Mouse (Mus musculus) neural tube, embryonic 15.5 days (tissue): ENCODE data around the gene Nup54. TPM values are rescaled to one million over a fixed set of nuclear protein-coding genes. Genes with fewer than 3 reads are reported as not detected.

ENCODE experiments used
- ATAC-seq: fragments of 200-750 bp; cut with Nextera tagmentation; 2 replicates; pipeline ENCODE4 v1.8.0; 2017; ENCODE audit warnings: mild to moderate bottlenecking, moderate TSS enrichment, moderate library complexity; ENCODE audit not compliant: low FRiP score
- H3K27ac ChIP-seq: fragments of 300-500 bp; sonication (generic); replicated peaks from 2 replicates; pipeline ENCODE4 v1.5.1; 2015; ENCODE audit warnings: mild to moderate bottlenecking, inconsistent platforms
- H3K27me3 ChIP-seq: fragments of 300-500 bp; sonication (generic); replicated peaks from 2 replicates; pipeline ENCODE4 v1.6.1; 2015; ENCODE audit warnings: inconsistent platforms
- H3K36me3 ChIP-seq: fragments of 300-500 bp; sonication (generic); 2 replicates; pipeline ENCODE4 v1.6.1; 2015; ENCODE audit warnings: inconsistent platforms
- H3K4me1 ChIP-seq: fragments of 300-500 bp; sonication (generic); 2 replicates; pipeline ENCODE4 v1.6.1; 2015; ENCODE audit warnings: inconsistent platforms
- H3K4me2 ChIP-seq: fragments of 300-500 bp; sonication (generic); 2 replicates; pipeline ENCODE4 v1.6.1; 2015; ENCODE audit warnings: inconsistent platforms, mild to moderate bottlenecking, moderate library complexity
- H3K4me3 ChIP-seq: fragments of 300-500 bp; sonication (generic); replicated peaks from 2 replicates; pipeline ENCODE4 v1.5.1; 2015; ENCODE audit warnings: mild to moderate bottlenecking, inconsistent platforms
- H3K9ac ChIP-seq: fragments of 300-500 bp; sonication (generic); replicated peaks from 2 replicates; pipeline ENCODE4 v1.6.1; 2015; ENCODE audit warnings: mild to moderate bottlenecking, inconsistent platforms
- H3K9me3 ChIP-seq: fragments of 300-500 bp; sonication (generic); replicated peaks from 2 replicates; pipeline ENCODE4 v1.6.1; 2016; ENCODE audit warnings: inconsistent platforms
- WGBS: fragments of 180-500 bp; shearing (Covaris S2); methylation state at CpG from one replicate; pipeline ENCODE4 v1.1.7; 2015; ENCODE audit warnings: mixed read lengths; 5-methylcytosine and 5-hydroxymethylcytosine counted together
- polyA plus RNA-seq: library from polyadenylated mRNA; unstranded; fragments of >200 nt; fragmentation: Nextera tagmentation; extraction: Ambion mirVana; gene quantifications from 2 replicates; pipeline ENCODE4 v1.2.1, GENCODE M21; 2015

Nup54 gene
- polyA plus RNA-seq, 1 experiment from 2014 or later, result 49.2 TPM

DNA sequence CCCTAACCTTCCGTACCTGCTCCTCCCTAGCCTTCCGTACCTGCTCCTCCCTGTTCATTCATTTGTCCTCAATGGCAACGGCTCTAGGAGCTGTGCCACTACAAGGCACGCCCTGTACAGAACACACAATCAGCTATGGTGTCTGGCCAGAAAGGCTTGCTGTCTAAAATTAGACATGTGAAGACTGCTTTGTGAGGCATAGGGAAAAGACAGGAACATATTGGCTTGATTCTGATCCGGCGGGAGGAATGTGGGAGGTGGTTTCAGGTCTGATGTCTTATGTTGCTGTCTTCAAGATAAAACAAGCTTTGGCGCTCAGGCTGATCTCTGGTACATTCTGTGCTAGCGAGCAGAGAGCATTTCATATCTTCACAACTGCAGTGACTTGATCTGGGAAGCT, 44.4 kb downstream of the Nup54 start:
- no peaks in the 10 kb centered on the region for H3K9me3 ChIP-seq
- 79% methylated on average over 8 of the region's 8 CpGs for WGBS

DNA sequence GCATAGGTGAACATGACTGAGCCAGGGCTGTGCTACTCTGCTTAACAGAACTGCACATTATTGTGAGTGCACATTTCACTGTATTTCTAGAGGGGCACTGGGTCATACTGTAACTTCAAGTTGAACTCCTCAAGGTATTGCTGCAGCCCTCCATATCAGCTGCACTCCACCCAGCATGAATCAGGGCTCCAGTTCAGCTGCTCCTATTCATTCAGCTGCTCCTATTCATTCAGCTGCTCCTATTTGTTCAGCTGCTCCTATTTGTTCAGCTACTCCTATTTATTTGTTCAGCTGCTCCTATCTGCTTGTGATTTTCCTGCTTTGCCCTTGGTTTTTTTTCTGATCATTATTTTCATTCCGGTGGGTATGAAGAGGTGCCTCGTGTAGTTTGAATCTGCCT, 45.0 kb downstream of the Nup54 start:
- no peaks in the 10 kb centered on the region for H3K36me3 ChIP-seq
- H3K9ac ChIP-seq, result no peak overlapping the region
- H3K9me3 ChIP-seq, result no peaks in the 10 kb centered on the region
- WGBS, result 56% methylated on average over 2 of the region's 2 CpGs
- no peak overlapping the region for H3K27ac ChIP-seq
- H3K4me1 ChIP-seq, result 0 out of 2 replicates have a peak, but pooled peaks cover 6% of the 10 kb centered on the region
- H3K4me2 ChIP-seq, result no peak overlapping the region
- ATAC-seq, result no peak
- H3K4me3 ChIP-seq, result no peak overlapping the region
- peaks cover 32% of the 10 kb centered on the region; the same call in 1 of the 2 replicates for H3K27me3 ChIP-seq

More for the DNA sequence above, 44.4 kb downstream of the Nup54 start:
- ATAC-seq, result no peak
- H3K27me3 ChIP-seq, result peaks cover 32% of the 10 kb centered on the region; the same call in 1 of the 2 replicates
- no peaks in the 10 kb centered on the region for H3K36me3 ChIP-seq
- no peak overlapping the region for H3K27ac ChIP-seq
- no peak overlapping the region for H3K4me2 ChIP-seq
- H3K9ac ChIP-seq, result no peak overlapping the region
- H3K4me3 ChIP-seq, result no peak overlapping the region
- H3K4me1 ChIP-seq, result 0 out of 2 replicates have a peak, but pooled peaks cover 6% of the 10 kb centered on the region

DNA sequence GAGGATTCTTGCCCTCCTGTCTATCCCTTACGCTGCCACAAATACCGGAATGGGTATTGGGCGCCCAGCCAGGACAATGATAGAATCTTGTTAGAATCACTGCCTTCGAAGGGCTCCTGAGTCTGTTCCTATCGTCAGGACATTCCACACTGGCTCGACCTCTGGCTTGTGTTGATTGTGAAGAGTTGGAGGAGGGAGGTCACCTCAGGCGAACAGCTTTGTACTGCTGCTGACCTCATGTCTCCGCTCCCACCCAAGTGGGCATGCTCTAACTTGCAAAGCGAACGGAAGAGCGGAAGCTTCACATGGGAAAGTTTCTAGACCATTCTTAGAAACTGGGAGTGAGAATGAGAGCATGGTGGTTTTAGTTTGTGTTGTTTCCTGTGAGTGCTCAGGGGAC, 47.6 kb downstream of the Nup54 start:
- Histone ChIP-seq H3K9ac (no peak overlapping the region), H3K36me3 (no peaks in the 10 kb centered on the region), H3K9me3 (no peaks in the 10 kb centered on the region), H3K27ac (no peak overlapping the region), H3K4me1 (0 out of 2 replicates have a peak, but pooled peaks cover 4% of the 10 kb centered on the region), H3K27me3 (peaks cover 18% of the 10 kb centered on the region; the same call in 1 of the 2 replicates), H3K4me3 (no peak overlapping the region), H3K4me2 (no peak overlapping the region)
- WGBS, result 78% methylated on average over 11 of the region's 11 CpGs
- no peak for ATAC-seq

DNA sequence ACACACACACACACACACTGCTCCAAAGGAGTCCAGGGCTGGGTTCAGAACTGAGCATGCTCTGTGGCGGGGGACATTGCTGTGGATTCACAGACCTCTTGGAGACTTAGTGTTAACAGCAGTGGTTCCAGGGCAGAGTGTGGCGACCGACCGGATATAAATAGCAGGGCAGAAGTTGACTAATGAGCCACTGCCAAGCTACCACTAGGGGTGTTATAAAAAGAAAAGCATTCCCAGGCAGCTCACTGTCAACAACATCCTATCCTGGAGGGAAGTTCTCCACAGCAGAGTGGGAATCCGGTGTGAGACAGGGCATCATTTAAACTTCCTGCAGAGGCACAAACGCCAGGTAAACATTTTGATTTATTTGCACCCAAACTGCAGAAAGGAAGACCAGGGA, 48.4 kb downstream of the Nup54 start:
- ATAC-seq, result no peak
- H3K27me3 ChIP-seq, result peaks cover 12% of the 10 kb centered on the region; the same call in 1 of the 2 replicates
- 42% methylated on average over 6 of the region's 6 CpGs for WGBS

DNA sequence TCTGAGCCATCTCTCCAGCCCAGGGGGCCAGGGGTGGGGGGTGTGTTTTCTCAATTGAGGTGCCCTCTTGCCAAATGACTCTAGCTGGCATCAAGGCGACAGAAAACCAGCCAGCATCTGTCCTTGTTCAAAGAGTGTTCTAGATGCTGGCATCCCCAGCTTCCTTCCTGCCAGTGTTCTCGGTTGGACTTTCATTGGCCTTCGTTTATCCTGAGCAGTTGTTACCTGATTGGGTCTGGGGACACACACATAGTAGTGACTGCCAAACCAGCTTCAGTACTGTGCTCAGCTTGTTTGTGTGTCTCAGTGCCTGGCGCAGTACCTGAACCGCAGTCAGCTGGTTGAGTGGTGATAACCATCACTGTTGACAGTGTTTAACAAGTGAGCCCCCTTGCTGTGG, 48.9 kb downstream of the Nup54 start:
- no peak overlapping the region for H3K4me2 ChIP-seq
- H3K4me1 ChIP-seq, result no peaks in the 10 kb centered on the region
- H3K9me3 ChIP-seq, result no peaks in the 10 kb centered on the region
- no peak for ATAC-seq
- no peak overlapping the region for H3K27ac ChIP-seq
- no peak overlapping the region for H3K4me3 ChIP-seq
- H3K27me3 ChIP-seq, result peaks cover 7% of the 10 kb centered on the region; the same call in 1 of the 2 replicates
- 93% methylated on average over 5 of the region's 5 CpGs for WGBS
- H3K36me3 ChIP-seq, result no peaks in the 10 kb centered on the region
- H3K9ac ChIP-seq, result no peak overlapping the region

More for the DNA sequence above, 48.4 kb downstream of the Nup54 start:
- Histone ChIP-seq H3K4me1 (no peaks in the 10 kb centered on the region), H3K27ac (no peak overlapping the region), H3K9me3 (no peaks in the 10 kb centered on the region), H3K4me3 (no peak overlapping the region), H3K36me3 (no peaks in the 10 kb centered on the region), H3K9ac (no peak overlapping the region), H3K4me2 (no peak overlapping the region)

DNA sequence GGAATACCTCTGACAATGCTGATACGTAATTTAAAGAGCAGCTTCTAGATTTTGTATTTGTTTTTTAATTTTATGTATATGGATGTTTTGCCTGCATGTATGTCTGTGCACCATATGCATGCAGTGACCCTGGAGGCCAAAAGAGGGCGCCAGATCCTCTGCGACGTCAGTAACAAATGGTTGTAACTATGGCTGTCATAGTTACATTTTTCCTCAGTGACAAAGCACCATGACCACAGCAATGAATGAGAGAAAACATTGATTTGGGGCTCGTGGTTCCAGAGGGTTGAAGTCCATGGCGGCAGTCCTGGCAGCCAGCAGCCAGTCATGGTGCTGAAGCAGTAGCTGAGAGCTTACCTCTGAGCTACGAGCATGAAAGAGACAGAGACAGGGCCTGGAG, 50.2 kb downstream of the Nup54 start:
- Histone ChIP-seq H3K9me3 (no peaks in the 10 kb centered on the region), H3K27ac (no peak overlapping the region), H3K4me2 (no peak overlapping the region), H3K9ac (no peak overlapping the region), H3K36me3 (no peaks in the 10 kb centered on the region), H3K4me1 (no peaks in the 10 kb centered on the region), H3K4me3 (no peak overlapping the region), H3K27me3 (no peaks in the 10 kb centered on the region)
- WGBS, result 53% methylated on average over 7 of the region's 7 CpGs
- no peak for ATAC-seq

DNA sequence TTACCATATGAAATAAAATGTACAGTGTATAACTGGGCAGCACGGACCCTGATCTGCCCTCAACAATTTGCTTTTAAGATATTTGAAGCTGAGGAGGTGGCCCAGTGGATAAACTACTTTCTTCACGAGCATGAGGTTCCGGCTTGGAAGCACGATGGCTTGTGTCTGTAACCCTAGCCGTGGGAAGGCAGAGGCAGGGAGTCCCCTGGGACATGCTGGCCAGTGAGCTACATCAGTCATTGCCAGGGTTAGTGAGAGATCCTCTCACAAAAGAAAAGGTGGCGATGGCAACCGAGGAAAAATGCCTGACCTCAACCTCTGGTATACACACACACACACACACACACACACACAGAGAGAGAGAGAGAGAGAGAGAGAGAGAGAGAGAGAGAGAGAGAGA, 51.3 kb downstream of the Nup54 start:
- Histone ChIP-seq H3K4me2 (no peak overlapping the region), H3K4me3 (no peak overlapping the region), H3K4me1 (no peaks in the 10 kb centered on the region), H3K9me3 (no peaks in the 10 kb centered on the region), H3K27ac (no peak overlapping the region), H3K36me3 (no peaks in the 10 kb centered on the region), H3K9ac (no peak overlapping the region), H3K27me3 (no peaks in the 10 kb centered on the region)
- no peak for ATAC-seq
- 41% methylated on average over 7 of the region's 7 CpGs for WGBS

DNA sequence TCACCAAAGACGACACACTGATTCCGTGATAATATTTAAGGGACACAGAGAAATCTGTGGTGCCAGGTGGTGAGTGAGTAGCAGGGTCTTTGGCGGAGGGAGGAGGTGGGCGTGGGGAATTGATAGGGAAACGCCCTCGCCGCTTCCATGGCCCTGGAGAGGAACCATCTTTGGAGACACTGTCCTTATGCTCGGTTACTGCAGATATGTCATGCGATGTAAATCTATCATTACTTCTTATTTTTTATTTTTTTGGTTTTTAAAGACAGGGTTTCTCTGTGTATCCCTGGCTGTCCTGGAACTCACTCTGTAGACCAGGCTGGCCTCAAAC, 52.7 kb downstream of the Nup54 start:
- H3K4me3 ChIP-seq, result no peak overlapping the region
- no peak overlapping the region for H3K4me2 ChIP-seq
- WGBS, result 58% methylated on average over 9 of the region's 9 CpGs
- H3K36me3 ChIP-seq, result no peaks in the 10 kb centered on the region
- no peak overlapping the region for H3K27ac ChIP-seq
- H3K27me3 ChIP-seq, result no peaks in the 10 kb centered on the region
- H3K4me1 ChIP-seq, result no peaks in the 10 kb centered on the region
- H3K9me3 ChIP-seq, result no peaks in the 10 kb centered on the region
- peak; percentile 14; the same call in 1 of the 2 replicates for ATAC-seq
- no peak overlapping the region for H3K9ac ChIP-seq

DNA sequence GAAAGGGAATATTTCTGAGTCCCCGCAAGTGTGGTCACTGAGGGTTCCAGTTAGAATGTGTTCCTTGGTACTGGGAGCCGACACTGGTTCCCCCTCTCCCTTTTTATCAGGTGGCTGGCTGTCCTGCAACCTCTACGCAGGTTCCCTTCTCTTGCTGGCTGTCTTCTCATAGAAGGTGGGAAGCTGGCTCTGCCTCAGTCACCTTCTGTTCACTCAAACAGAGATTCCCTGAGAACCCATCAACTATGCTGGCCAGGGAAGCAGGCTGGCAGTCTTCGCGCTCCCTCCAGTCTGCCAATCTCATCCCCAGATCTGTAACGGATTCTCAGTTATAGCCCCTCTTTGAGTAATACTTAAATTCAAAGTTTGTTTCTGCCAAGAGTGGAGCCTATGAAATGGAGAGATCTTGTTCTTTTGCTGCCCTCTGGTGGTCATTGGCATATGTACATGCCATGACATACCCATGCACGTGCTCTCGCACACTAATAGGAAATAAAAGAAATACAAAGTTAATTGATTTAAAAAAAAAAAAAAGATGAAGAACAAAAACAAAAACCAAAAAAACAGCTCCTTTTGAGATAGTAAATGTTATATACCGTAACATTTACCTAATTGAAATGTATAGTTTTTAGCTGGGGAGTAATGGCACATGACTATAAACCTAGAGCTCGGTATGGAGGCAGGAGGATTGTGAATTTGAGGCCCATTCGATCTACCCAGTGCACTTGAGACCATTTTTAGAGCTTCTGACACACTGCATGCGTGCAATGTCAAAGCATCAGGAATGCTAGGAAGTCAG, 53.3 kb downstream of the Nup54 start:
- Histone ChIP-seq H3K9me3 (no peaks in the 10 kb centered on the region), H3K27ac (no peak overlapping the region), H3K4me3 (no peak overlapping the region), H3K36me3 (no peaks in the 10 kb centered on the region), H3K4me2 (no peak overlapping the region), H3K4me1 (no peaks in the 10 kb centered on the region), H3K27me3 (no peaks in the 10 kb centered on the region), H3K9ac (no peak overlapping the region)
- ATAC-seq, result peak; percentile 90
- WGBS, result 36% methylated on average over 12 of the region's 12 CpGs

DNA sequence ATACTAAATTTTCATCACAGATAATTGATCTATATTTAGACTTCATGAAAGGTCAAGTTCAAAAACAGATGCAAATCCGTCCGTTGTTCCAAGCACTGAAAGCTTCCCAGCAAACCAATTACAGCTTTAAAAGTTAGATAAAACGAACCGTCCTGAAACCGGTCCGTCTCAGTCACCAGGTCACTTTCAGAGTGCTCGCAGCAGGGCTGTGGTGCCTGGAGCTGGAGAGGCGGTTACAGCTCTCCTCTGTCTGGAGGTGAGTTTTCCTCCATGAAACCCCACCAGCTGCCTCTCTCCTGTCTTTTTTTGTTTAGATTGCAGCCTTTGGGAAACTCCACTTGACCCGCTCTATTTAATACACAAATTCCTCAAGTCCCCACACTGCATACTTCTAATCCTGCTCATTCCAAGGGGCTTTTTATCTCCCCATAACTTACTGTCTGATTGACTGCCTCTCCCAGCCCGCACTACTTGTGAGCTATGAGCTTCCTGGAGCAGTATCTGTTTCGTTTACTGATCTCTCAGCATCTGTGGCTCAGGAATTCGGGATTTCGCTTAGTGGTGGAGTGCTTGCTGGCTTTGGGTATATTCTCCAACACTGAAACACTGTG, 58.1 kb downstream of the Nup54 start:
- H3K9me3 ChIP-seq, result no peaks in the 10 kb centered on the region
- 58% methylated on average over 13 of the region's 13 CpGs for WGBS
- no peak overlapping the region for H3K9ac ChIP-seq
- H3K4me3 ChIP-seq, result no peak overlapping the region
- no peak overlapping the region for H3K27ac ChIP-seq
- no peaks in the 10 kb centered on the region for H3K36me3 ChIP-seq
- no peaks in the 10 kb centered on the region for H3K4me1 ChIP-seq
- no peak for ATAC-seq
- no peak overlapping the region for H3K4me2 ChIP-seq
- no peaks in the 10 kb centered on the region for H3K27me3 ChIP-seq

DNA sequence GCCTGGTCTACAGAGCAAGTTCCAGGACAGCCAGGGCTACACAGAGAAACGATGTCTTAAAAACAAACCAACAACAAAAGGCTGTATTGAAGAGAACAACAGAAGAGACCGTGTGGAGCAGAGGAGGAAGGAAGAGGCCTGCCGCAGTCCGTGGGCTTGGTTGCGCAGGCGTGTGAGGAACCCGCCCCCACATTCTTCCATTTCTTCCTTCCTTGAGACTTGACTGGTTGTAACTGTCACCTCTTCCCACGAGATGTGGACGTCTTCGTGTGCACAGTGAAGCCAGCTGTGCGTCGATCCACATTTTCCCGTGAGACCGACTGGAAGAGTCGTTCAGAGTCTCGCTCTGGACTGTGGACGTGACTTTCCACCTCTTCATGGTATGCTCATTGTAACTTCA, 59.7 kb downstream of the Nup54 start:
- H3K4me1 ChIP-seq, result peaks cover 10% of the 10 kb centered on the region; the same call in 1 of the 2 replicates
- no peak overlapping the region for H3K9ac ChIP-seq
- WGBS, result 80% methylated on average over 17 of the region's 17 CpGs
- H3K4me2 ChIP-seq, result no peak overlapping the region
- no peaks in the 10 kb centered on the region for H3K9me3 ChIP-seq
- no peak overlapping the region for H3K27ac ChIP-seq
- H3K36me3 ChIP-seq, result no peaks in the 10 kb centered on the region
- no peak for ATAC-seq
- no peaks in the 10 kb centered on the region for H3K27me3 ChIP-seq
- no peak overlapping the region for H3K4me3 ChIP-seq

DNA sequence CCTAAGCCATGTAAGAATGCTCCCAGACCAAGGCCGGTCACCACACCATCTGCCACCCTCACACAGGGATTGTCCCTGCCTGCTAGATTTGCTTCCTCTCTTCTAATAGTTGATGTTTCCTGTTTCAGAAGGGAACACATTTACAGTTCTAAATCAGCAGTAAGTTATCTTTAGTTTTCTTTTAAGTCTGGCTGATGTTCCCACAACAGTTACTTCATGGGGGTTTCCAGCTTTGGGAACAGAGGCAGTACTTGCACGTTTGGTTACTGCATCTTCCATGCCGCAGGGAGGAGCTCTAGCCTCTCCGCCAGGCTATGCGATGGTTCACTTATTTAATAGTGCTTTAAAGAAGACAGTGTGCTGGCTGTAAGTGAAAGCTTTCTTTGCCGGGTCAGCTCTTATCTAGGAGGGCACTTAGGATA, 60.3 kb downstream of the Nup54 start:
- Histone ChIP-seq H3K4me1 (peaks cover 10% of the 10 kb centered on the region; the same call in 1 of the 2 replicates), H3K9ac (no peak overlapping the region), H3K27me3 (no peaks in the 10 kb centered on the region), H3K4me2 (no peak overlapping the region), H3K4me3 (no peak overlapping the region), H3K36me3 (no peaks in the 10 kb centered on the region), H3K9me3 (no peaks in the 10 kb centered on the region), H3K27ac (no peak overlapping the region)
- ATAC-seq, result no peak
- WGBS, result 54% methylated on average over 6 of the region's 6 CpGs
